Mouse (Mus musculus) A20 (cell line): ENCODE data around the gene 3110082I17Rik.
A peak's percentile ranks its signal among the peaks of the same experiment; 100 is the strongest.

Experiments used
- DNase-seq: peaks from one replicate; pipeline ENCODE4 v3.0.0-alpha.2; 2011; ENCODE audit warnings: low read depth, low spot score

The 3110082I17Rik gene

DNA sequence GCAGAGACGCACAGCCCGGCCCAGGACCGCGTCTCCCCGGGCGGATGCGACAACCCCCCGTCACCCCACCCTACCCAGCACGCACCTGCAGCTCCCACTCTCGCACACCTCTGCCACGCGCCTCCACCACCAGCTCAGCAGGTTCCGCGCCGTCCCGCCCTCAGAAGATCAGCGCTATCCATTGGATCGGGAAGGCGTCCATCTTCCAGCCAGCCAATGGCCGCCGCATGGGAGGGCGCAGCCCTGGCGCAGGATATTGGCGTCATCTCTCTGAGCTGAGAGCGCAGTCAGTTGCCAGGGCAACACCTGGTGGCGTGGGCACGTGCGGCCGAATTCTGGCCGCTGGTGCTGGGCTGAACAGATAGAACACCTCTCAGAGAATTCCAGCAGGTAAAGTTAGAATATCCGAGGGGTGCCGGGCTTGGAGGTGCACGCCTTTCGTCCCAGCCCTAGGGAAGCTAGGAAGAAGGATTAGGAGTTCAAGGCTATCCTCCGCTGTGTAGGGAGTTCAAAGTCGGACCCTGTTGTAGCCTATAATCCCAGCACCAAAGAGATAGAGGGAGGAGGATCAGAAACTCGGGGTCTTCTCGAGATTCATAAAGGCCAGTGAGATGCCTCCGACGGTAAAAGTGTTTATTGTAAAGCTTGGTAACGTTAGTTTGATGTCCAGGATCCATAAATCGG lies at the start of gene 3110082I17Rik:
TSS of gene 3110082I17Rik (minus strand) at position 144 of the 684 bp plus-strand sequence.
- peak; percentile 98 for DNase-seq

DNA sequence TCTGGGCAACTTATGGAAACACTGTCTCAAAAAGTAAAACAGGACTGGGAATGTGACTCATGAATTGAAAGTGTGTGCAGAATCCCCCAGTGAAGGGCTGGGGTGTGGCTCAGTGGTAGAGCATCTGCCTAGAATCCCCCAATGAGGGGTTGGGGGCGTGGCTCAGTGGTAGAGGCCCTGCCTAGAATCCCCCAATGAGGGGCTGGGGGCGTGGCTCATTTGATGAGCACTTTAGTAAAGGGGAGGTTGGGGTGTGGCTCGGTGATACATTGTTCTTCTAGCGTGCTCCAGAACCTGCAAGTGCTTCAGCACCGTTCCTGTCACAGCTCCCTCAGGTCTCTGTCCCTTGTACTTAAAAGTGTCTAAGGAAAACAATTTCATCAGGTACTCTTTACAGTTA lies 45.9 kb upstream of the 3110082I17Rik start:
- peak; percentile 46 for DNase-seq

DNA sequence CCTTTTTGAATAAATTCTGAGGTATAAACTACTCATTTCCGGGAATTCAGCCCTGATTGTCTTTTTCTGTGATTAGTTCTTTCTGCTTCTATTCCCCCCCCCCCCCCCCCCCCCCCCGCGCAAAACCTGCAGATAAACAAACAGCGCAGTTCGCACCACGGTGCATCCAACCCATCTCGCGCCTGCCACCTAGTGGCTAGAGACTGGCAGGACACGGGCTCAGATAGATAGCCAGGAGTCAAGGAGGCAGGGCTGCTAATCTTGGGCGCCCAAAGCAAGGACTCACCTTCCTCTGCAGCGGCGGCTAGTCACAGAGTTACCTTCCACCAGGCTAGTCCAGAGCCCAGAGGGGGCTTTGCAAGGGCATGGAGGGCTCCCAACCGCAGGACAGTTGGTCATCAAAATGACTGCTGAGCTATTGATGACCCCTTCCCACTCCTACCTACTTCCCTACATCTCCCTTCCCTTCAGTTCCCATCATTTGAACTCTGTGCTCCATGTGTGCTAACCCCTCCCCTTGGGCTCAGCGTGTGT lies 44.8 kb upstream of the 3110082I17Rik start:
- peak; percentile 73 for DNase-seq

DNA sequence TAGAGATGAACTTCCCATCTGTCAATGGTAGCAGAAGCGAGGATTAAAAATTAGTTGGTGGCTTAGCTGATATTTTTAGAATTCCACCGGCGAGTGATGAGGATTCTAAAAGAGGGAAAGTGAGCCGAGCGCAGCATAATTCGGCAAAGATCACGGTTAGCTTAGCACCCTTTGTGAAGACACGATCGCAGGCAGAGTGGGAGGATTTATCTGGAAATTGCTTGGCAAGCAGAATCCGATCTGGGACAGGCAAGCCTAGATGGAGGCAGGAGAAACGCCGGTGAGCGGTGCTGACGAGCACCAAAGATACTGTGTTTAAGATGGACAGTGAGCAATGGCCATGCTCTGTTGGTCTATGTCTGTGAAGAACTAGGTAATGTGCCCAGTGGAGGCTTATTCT lies 42.0 kb upstream of the 3110082I17Rik start:
- DNase-seq: no peak

DNA sequence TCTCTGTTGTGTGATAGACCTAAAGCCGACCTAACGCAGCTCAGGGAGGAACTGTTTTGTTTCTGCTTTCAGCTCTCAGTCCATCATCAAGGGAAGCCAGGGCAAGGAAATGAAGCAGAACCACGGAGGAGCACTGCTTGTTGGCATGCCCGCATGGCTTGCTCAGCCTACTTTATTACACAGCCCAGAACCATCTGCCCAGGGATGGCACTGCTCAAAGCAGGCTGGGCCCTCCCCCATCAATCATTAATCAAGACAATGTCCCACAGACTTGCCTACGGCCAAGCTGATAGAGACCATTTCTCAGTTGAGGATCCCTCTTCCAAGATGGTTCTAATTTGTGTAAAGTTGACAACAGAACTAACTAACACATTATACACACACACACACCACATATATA lies 38.5 kb upstream of the 3110082I17Rik start:
- DNase-seq: no peak

DNA sequence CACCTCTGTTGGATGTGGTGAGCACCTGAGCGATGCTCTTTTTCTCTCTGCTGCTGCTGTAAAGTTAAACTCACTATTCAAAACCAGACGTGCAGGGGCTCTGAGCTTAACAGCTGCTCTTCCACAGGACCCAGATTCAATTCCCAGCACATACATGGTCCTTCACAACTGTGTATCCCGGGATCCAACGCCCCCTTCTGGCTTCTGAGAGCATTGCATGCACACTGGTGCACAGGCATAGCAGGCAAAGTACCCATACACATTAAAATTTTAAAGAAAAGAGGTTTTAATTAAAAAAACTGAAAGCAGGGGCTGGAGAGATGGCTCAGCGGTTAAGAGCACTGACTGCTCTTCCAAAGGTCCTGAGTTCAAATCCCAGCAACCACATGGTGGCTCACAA lies 36.6 kb upstream of the 3110082I17Rik start:
- DNase-seq: no peak

DNA sequence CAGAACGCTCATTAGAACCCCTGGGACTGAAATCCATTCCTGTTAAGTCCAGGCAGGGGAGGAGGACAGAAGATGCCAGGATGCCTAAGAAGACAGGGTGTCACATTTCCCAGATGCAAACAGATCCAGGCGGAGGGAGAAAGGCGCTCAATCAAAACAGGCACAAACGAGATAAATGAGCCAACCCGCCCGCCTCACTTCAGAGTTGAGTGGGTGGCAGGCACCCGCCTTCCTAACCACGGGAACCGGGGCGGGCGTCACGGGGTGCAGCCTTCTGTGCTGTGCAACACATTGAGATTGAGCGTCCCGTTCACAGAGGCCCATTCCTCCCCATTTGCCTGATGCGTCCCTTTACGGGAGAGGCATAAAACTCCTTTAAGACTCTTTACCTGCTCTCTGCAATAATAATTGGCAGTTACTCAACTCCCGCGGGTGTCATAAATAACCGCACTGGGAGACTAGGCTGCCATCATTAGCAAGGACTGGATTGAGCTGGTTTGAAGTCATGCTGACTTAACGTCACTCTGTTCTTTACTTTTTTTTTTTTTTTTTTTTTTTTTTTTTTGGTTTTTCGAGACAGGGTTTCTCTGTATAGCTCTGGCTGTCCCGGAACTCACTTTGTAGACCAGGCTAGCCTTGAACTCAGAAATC lies 34.8 kb upstream of the 3110082I17Rik start:
- DNase-seq: no peak

DNA sequence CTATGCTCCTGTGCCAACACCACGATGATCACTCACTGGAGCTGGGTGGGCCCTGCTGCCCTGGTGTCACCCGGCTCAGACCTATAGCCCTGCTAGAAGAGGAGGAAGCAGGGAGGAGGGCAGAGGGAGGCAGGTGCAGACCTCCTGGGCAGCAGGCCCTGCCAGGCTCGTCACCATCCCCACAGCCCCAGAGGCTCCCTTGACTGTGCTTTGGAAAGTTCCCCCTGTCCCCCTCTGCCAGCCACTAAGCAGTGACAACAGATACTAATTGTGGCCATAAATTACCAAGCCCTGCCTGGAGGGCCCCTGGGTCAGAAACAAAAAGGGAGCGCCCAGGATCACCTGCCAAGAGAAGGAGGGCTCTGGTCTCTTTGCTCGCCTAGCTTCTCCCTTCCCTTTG lies 33.4 kb upstream of the 3110082I17Rik start:
- DNase-seq: no peak

DNA sequence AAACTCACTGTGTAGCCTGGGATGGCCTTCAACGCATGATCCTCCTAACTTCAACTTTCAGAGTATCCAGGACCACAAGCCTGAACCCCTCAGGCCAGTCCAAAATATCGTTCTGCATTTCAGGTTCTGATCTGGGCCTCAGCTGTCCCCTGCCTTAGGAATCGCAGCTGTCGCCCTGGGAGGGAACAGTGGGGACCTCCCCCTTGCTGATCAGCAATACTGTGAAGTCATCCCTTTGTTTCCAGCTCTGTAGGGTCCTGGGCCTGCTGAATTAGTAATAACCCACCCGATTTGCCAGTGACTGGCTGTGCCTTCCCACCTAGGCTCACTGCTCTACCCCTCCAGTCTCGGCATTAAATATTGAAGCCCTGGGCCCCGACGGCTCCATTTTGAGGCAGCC lies 31.0 kb upstream of the 3110082I17Rik start:
- no peak for DNase-seq

DNA sequence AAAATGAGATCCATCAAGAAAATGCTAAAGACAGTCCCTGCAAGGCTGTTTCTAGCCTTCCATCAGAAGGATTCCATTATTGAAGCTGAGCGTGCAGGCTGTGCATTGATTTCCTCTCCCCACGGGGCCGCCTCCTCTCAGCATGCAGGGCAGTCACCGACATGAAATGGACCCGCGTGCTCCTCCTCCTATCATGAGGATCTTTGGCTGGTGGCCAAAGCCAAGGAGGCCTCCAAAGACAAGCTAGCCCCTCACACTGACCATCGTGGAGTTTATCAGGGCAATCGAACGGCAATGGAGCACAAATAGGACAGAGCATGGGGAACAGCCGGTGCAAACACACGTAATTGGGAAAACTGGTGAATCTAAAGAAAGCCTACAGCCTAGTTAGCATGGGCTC lies 29.8 kb upstream of the 3110082I17Rik start:
- no peak for DNase-seq

DNA sequence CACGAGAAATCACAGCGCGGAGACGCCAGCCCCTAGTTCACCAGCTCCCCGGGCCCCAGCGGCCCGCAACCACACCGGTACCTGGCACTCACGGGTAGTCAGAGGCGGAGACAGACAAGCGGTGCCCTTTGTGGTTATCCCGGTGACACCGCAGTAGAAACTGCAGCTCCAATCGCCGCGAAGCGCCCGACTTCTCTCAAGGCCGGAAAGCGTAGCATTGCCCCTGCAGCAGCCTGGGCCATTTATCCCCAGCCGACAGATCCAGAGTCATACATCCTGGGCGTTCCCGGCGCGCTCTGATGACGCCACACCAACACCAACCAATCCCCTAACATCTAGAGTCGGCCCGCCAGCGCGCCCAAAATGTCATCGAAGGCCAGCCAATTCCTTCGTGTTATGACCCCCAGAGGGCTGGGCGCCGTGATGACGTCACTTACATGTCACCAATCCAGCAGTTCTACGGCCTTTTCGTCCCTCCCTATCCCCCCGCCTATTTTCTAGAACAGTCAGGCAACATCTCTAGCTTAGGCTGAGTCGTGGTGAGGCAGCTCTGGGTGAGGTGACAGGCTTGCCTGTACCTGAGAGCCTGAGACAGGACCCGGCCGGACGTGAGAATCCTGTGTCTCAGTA lies 24.0 kb upstream of the 3110082I17Rik start, which contains the start of gene Zfand2a:
TSS of gene Zfand2a (minus strand) at position 365 of the 630 bp plus-strand sequence.
- DNase-seq: peak; percentile 100

DNA sequence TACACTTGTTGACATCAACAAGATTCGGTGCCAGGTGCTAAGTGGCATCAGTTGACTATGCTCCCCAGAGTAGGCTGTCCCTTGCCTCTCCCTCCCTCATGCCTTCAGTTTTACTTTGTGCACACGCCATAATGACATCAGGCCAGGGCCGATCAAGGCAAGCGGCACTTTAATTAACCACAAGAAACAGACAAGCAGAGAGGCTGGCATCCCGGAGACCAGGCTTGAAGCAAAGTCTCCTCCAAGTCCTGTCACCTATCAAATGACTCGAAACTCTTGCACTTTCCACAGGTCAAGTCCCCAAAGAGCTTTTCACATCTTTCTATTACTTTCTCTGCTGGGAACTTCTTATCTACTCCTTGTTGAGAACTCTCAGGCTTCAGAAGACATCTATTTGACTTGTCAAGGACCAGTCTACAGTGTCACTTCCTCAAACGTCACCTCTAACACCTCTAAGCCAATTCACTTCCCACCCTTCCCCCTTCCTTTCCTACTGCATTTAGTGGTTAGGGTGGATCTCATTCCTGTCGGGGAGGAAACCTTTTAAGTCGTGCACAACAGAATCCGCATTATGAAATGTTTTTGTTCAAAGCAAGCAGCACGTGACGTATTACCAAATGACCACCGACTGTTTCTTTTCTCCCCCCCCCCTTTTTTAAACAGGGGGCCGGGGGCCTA lies 23.0 kb upstream of the 3110082I17Rik start:
- peak; percentile 33 for DNase-seq

DNA sequence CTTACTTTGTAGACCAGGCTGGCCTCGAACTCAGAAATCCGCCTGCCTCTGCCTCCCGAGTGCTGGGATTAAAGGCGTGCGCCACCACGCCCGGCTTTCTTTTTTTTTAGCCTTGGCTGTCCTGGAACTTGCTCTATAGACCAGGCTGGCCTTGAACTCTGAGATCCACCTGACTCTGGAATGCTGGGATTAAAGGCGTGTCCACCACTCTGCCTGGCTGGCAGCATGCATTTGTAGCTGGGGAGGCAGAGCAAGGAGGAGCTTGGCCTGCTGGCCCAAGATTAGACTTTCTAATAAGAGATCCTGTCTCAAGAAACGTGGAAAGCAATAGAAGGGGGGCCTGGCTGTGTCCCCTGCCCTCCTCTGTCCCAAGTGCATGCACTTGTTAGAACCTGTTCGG lies 20.1 kb upstream of the 3110082I17Rik start:
- DNase-seq: no peak

DNA sequence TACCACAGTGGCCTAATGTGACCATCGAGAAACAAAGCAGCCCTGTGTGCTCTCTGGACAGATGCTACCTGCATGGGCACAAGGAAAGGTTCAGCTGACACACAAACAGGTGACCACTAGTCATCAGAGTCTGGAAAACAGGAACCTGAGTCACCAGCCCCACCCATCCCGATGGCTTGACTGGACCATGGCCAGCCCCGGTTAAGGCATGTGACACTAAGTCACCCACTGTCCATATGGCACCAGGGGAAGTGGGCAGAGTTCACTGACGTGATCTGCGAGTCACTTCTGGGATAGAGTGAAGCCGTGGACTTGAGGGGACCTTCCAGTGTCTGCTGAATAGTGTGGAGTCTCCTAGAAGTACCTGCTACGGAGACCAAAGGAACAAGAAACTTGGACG lies 18.8 kb upstream of the 3110082I17Rik start:
- no peak for DNase-seq

DNA sequence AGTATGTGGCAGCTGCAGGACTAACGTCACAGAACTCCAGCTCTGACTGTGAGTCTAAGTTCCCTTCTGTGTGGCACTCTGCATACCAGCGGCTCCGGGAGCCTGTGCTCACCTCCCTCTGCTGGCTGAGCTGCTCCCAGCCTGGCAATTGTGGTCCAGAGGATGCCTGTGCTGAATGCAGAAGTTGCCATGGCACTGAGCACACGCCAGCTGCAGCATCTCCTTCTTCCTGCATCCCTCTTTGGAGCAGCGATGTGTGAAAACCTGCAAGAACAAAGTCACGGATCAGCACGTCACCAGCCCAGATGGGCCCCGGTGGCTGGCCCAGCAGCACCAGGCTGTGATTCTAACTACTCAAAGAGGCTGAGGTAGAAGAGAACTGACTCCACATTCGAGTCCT lies 14.4 kb upstream of the 3110082I17Rik start:
- no peak for DNase-seq

DNA sequence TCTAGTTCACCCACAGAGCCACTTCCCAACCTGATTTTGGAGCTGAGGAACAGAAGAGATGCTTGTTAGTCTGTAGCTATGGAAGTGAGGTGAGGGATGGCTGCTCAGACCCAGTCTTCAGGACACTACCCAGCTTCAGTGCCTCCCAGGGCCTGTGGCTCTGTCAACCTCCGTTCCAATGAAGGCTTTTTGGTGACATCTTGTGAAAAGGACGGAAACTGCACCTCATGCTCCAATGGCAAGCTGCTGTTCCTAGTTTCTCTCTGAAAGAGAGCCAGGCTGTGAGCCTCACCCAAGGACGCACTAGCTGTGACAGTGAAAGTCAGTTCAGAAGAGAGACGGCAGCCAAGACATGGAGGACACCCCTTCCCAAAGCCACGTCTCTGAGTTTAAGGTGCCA lies 7.7 kb upstream of the 3110082I17Rik start:
- DNase-seq: no peak

DNA sequence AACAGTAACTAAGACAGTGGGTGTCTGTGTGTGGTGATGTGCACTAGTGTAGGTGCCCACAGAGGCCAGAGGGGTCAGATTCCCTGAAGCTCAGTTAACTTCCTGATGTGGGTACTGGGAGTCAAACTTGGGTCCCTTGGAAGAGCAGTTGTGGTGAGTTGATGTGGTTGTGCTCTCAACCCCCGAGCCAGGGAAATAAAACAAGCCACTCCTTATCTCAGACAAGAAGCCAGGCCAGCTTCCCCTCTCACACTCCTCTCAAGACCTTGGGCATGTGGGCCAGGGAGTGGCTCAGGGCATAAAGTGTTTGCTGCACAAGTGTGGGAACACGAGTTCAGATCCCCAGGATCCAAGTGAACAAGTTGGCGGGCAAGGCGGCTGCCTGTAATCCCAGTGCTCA lies 6.5 kb upstream of the 3110082I17Rik start:
- no peak for DNase-seq

DNA sequence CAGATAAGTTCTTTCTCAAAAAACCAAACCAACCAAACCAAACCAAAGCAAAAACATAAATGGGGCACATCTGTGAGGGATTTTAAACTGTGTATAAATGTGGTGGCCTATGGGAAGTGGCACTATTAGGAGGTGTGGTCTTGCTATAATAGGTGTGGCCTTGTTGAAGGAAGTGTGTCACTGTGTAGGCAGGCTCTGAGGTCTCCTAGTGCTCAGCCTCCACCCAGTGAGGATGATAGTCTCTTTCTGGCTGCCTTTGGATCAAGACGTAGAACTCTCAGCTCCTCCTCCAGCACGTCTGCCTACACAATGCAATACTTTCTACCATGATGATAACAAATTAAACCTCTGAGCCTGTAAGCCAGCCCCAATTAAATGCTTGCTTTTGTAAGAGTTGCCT lies 6.0 kb upstream of the 3110082I17Rik start:
- DNase-seq: no peak

DNA sequence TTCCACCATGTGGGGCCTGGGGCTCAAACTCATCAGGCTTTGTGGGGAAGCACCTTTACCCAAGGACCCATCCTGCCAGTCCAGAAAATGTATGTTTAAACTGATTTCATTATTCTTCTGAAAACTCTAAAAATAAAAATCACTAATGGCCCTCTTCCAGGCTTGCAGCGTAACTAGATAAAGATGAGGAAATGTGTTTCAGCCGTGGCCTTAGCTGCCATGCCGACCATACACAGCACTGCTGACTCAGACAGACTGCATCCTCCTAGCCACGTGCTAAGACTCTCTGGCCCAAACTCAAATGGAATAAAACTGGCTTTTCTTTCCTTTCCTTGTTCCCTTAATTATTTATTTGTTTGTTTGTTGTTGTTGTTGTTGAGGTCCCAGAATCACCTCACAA lies 4.5 kb upstream of the 3110082I17Rik start:
- no peak for DNase-seq

DNA sequence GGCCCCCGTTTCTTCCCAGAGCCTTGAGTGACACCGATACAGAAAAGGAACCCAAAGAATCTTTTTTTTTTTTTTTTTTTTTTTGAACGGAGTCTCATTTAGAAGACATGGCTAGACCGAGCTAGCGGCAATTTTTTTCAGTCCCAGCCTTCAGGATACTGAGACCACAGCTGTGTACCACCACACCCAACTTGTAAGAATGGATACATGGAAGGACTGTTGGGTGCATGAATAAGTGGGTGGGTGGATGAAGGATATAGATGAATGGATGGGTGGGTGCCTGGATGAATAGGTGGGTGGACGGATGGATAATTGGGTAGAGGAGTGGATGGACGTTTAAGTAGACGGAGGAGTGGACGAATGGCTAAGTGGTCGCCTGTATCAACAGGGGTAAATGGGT lies 389 bp downstream of the 3110082I17Rik start:
- no peak for DNase-seq

DNA sequence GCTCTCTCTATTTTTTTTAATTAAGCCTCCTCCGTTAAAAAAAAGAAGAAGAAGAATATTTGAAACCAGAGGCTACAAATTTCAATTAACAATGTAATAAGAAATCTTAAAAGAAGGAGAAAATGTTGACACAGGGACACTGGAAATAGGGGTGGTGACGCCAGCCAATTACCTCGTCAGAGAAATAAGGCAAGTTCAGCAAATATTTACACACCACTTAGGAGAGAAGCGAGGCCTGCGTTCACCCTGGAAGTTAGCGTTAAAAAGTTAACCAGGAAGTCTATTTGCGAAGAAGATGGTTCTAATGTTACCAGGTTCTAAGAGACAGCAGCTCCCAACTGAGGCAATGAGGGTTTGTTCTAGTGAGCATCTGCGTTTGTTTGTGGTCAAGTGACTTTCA lies 3.1 kb downstream of the 3110082I17Rik start:
- no peak for DNase-seq

DNA sequence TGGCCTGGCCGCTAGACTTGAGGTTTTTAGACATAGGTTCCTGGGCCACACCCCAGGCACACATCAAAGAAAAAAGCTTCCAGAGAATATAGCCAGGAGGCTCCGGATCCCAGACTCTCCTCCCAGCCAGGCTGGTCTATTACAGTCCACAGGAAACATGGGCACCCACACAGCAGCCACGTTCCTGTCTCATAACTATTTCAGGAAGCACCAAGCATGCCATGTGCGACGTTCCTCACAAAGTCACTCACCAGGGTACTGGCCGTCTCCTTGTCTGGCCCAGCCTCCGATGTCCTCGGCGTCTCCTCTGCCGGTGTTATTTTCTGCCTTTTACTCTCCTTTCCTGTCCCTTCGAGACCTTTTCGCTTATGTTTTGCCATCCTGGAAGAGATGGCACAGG lies 5.2 kb downstream of the 3110082I17Rik start:
- no peak for DNase-seq
